Mouse (Mus musculus) inflammation-experienced regulatory T-cells (primary cell): ENCODE data around the gene Casp1. TPM values are rescaled to one million over a fixed set of nuclear protein-coding genes. Genes with fewer than 3 reads are reported as not detected.

Source experiments
- polyA plus RNA-seq, 2 experiments: library from polyadenylated mRNA; unstranded; fragments of 100-300 nt; shearing (Covaris generic); gene quantifications; one replicate each; pipeline ENCODE4 v1.2.1; 2017

The Casp1 gene
- polyA plus RNA-seq: 100 to 1,000 TPM in 1 of 2 experiments, 10 to 100 TPM in 1; 74.3 to 128 TPM

GRCm38 (mm10) chr9:5298329-5299131 is at the start of gene Casp1:
TSS of gene Casp1 (plus strand) at chr9:5298517.

GRCm38 (mm10) chr9:5308561-5308960 is 10.2 kb downstream of the Casp1 start, which contains the start of gene Casp4:
TSS of gene Casp4 (plus strand) at chr9:5308828.

GRCm38 (mm10) chr9:5345291-5345898 is 47.1 kb downstream of the Casp1 start, which contains the start of gene Casp12:
TSS of gene Casp12 (plus strand) at chr9:5345430.

Other genes starting within 250 kb of the Casp1 start
- 100 to 1,000 TPM in 1 of 2 experiments, 10 to 100 TPM in 1; 57.0 to 123 TPM for gene Casp4, start 10.3 kb downstream of the Casp1 start, polyA plus RNA-seq
- gene Casp12, start 46.9 kb downstream of the Casp1 start, polyA plus RNA-seq: 1 to 10 TPM in 1 of 2 experiments, under 1 TPM in 1; 0.12 to 1.3 TPM